8 mouse cellular contexts compared by ENCODE assay signal in genomic region chr11:120228911-120229437, GRCm38 (mm10). TPM values are rescaled to one million over a fixed set of nuclear protein-coding genes. Genes with fewer than 3 reads are reported as not detected.
DNase-seq lines count a peak whose midpoint lies in the region; ATAC-seq and TF ChIP-seq lines count a peak whose summit lies in the region.

No protein-coding gene starts in this region.

- H3K27ac ChIP-seq in left cerebral cortex, adult 2 months, result peak overlapping the region; percentile 98
- H3K27ac ChIP-seq in hindbrain, embryonic 11.5 days (ENCODE audit: low read depth, low read length), result peak overlapping the region; percentile 69
- peak overlapping the region; percentile 94 for H3K27ac ChIP-seq in lung, postnatal 0 days (ENCODE audit: low read length)

- H3K9me3 ChIP-seq in hindbrain, embryonic 11.5 days (ENCODE audit: control insufficient read depth, low read length), result no peaks in the 10 kb centered on the region
- H3K9me3 ChIP-seq in lung, postnatal 0 days (ENCODE audit: low read length), result no peaks in the 10 kb centered on the region

- no peaks in the 10 kb centered on the region for H3K36me3 ChIP-seq in hindbrain, embryonic 11.5 days (ENCODE audit: control insufficient read depth, insufficient read depth, low read length)
- H3K36me3 ChIP-seq in lung, postnatal 0 days (ENCODE audit: insufficient read depth, low read length), result no peaks in the 10 kb centered on the region

- peaks cover 47% of the 10 kb centered on the region for H3K4me1 ChIP-seq in hindbrain, embryonic 11.5 days (replicated peaks; ENCODE audit: control insufficient read depth, insufficient read depth, low read length)
- peaks cover 37% of the 10 kb centered on the region for H3K4me1 ChIP-seq in lung, postnatal 0 days (ENCODE audit: insufficient read depth, low read depth, low read length)

- WGBS in hindbrain, embryonic 11.5 days, result 16% methylated on average over 7 of the region's 7 CpGs
- 41% methylated on average over 7 of the region's 7 CpGs for WGBS in lung, postnatal 0 days

- TF ChIP-seq CTCF in left cerebral cortex, adult 2 months (IDR thresholded peaks at IDR 0.05), result peak; percentile 10; the same call in 1 of the 2 replicates
- peak; percentile 39 for TF ChIP-seq CTCF in lung, postnatal 0 days (IDR thresholded peaks at IDR 0.05)

- intact Hi-C loops in left cerebral cortex, adult 2 months (cut with DNase I), result no loop called here

- H3K9ac ChIP-seq in hindbrain, embryonic 11.5 days (ENCODE audit: low read depth, low read length), result peak overlapping the region; percentile 99
- H3K9ac ChIP-seq in lung, postnatal 0 days (replicated peaks; ENCODE audit: low read depth), result no peak overlapping the region

- no peak for ATAC-seq in hindbrain, embryonic 11.5 days (ENCODE audit: low FRiP score)
- no peak for ATAC-seq in lung, postnatal 0 days
- no peak for ATAC-seq in CD4-positive, CD25-positive, alpha-beta regulatory T cell, adult 4 months

- peak overlapping the region; percentile 89 for H3K4me3 ChIP-seq in left cerebral cortex, adult 2 months
- peak overlapping the region; percentile 87 for H3K4me3 ChIP-seq in hindbrain, embryonic 11.5 days (ENCODE audit: low read depth, low read length)
- H3K4me3 ChIP-seq in lung, postnatal 0 days (ENCODE audit: low read depth, low read length), result peak overlapping the region; percentile 75; the same call in 1 of the 2 replicates

- no peak for TF ChIP-seq EP300 in lung, postnatal 0 days (IDR thresholded peaks at IDR 0.05)

- no peaks in the 10 kb centered on the region for H3K27me3 ChIP-seq in hindbrain, embryonic 11.5 days (ENCODE audit: control insufficient read depth, insufficient read depth, low read length)
- no peaks in the 10 kb centered on the region for H3K27me3 ChIP-seq in lung, postnatal 0 days (replicated peaks; ENCODE audit: insufficient read depth, low read length)

- H3K4me2 ChIP-seq in hindbrain, embryonic 11.5 days (replicated peaks; ENCODE audit: low read depth, low read length), result peak overlapping the region; percentile 79
- H3K4me2 ChIP-seq in lung, postnatal 0 days (replicated peaks; ENCODE audit: low read depth, low read length), result peak overlapping the region; percentile 87

- no peak for DNase-seq in left cerebral cortex, adult 2 months (ENCODE audit: extremely low spot score in 1 of 2, low spot score in 2 of 2)
- no peak for DNase-seq in left cerebral cortex, adult 11 months (ENCODE audit: low spot score)
- peak; percentile 56 for DNase-seq in embryo, embryonic 10 days (ENCODE audit: low spot score)
- DNase-seq in hindbrain, embryonic 11.5 days (ENCODE audit: low spot score), result peak; percentile 54
- DNase-seq in lung, postnatal 0 days (ENCODE audit: low spot score), result no peak
- DNase-seq in left cerebral cortex, adult 18-20 months (ENCODE audit: low spot score in 2 of 2), result no peak
- DNase-seq in spleen, postnatal 10 days (ENCODE audit: low spot score in 2 of 2), result no peak

RNA-seq across cellular contexts. Expression of gene Bahcc1, which starts 3.8 kb away (rescaled TPM):
- total RNA-seq in left cerebral cortex, adult 2 months (2021), result 10 to 100 TPM; 20.6 to 21.3 TPM
- polyA plus RNA-seq in hindbrain, embryonic 11.5 days (2014; fragmentation: Nextera tagmentation; extraction: Ambion mirVana), result 18.1 and 23.1 TPM in 2 replicates
- 5.9 and 6.6 TPM in 2 replicates for polyA plus RNA-seq in lung, postnatal 0 days (2015; fragmentation: Nextera tagmentation; extraction: Ambion mirVana)
- polyA plus RNA-seq in CD4-positive, CD25-positive, alpha-beta regulatory T cell, adult 4 months (2017; shearing (Covaris generic)), result not detected
- 10 to 100 TPM; 18.8 to 19.0 TPM for total RNA-seq in left cerebral cortex, adult 18-20 months (2021)

Comparison
In these comparisons a context has a peak if more than half of its experiments do, and no peak if none do; other contexts are left out.
1. DNase-seq: peak in embryo, embryonic 10 days (single experiment) and hindbrain, embryonic 11.5 days (single experiment); none in left cerebral cortex, adult 2 months (0 of 2), left cerebral cortex, adult 11 months (single experiment), lung, postnatal 0 days (single experiment), left cerebral cortex, adult 18-20 months (0 of 2) and spleen, postnatal 10 days (0 of 2).
2. Peak in every context shown above with its lines, with median percentiles within 50 percentile points of each other: H3K27ac ChIP-seq and H3K4me3 ChIP-seq.